Comparison of ENCODE assay signal across 29 mouse cellular contexts in genomic region chr3:27840311-27840710, GRCm38 (mm10). TPM values are rescaled to one million over a fixed set of nuclear protein-coding genes. Genes with fewer than 3 reads are reported as not detected.
DNase-seq lines count a peak whose midpoint lies in the region; ATAC-seq and TF ChIP-seq lines count a peak whose summit lies in the region.
"Had no signal": no experiment of that assay in that cellular context is flagged by ENCODE, and none has a peak within 500 bp of the region (broad histone marks: within the 10 kb centered on the region; RNA-seq: fewer than 3 reads in every experiment).

No protein-coding gene starts in this region.

- DNase-seq in heart, adult 18-20 months: no peak
- DNase-seq in intestine, embryonic 14.5 days (ENCODE audit: low spot score): peak; percentile 50
- DNase-seq in lung, postnatal 0 days (ENCODE audit: low spot score): no peak
- DNase-seq in lung, postnatal 14 days: no peak
- peak; percentile 30 for DNase-seq in yolk sac, embryonic 10.5 days (ENCODE audit: low spot score)
- DNase-seq: cerebellum, adult 11 months; cerebellum, adult 9-11 months; gastrocnemius, adult 2 months; kidney, adult 8-10 months; kidney, postnatal 10 days; left cerebral cortex, postnatal 4 days; liver, embryonic 13.5 days; lung, postnatal 4 days; right cerebral cortex, postnatal 25 days; spleen, adult 18-20 months had no signal

- H3K36me3 ChIP-seq in heart, embryonic 12.5 days: no peaks in the 10 kb centered on the region
- no peaks in the 10 kb centered on the region for H3K36me3 ChIP-seq in intestine, embryonic 14.5 days (ENCODE audit: control insufficient read depth, insufficient read depth, low read length)
- no peaks in the 10 kb centered on the region for H3K36me3 ChIP-seq in intestine, embryonic 16.5 days (ENCODE audit: control insufficient read depth, insufficient read depth, low read length)
- no peaks in the 10 kb centered on the region for H3K36me3 ChIP-seq in lung, postnatal 0 days (ENCODE audit: insufficient read depth, low read length)
- H3K36me3 ChIP-seq in forebrain, embryonic 15.5 days: no peaks in the 10 kb centered on the region
- H3K36me3 ChIP-seq: embryonic facial prominence, embryonic 13.5 days; hindbrain, embryonic 12.5 days; liver, embryonic 13.5 days; midbrain, embryonic 15.5 days; neural tube, embryonic 12.5 days had no signal

- H3K4me2 ChIP-seq in heart, embryonic 12.5 days: peak overlapping the region; percentile 55
- peak overlapping the region; percentile 30 for H3K4me2 ChIP-seq in intestine, embryonic 14.5 days (ENCODE audit: low read length)
- H3K4me2 ChIP-seq in intestine, embryonic 16.5 days (ENCODE audit: low read depth, low read length): no peak overlapping the region
- H3K4me2 ChIP-seq in lung, postnatal 0 days (replicated peaks; ENCODE audit: low read depth, low read length): peak overlapping the region; percentile 14
- no peak overlapping the region for H3K4me2 ChIP-seq in forebrain, embryonic 15.5 days (replicated peaks)
- H3K4me2 ChIP-seq: embryonic facial prominence, embryonic 13.5 days; forebrain, embryonic 13.5 days; hindbrain, embryonic 12.5 days; liver, embryonic 13.5 days; midbrain, embryonic 15.5 days; neural tube, embryonic 12.5 days had no signal

- TF ChIP-seq CTCF in lung, postnatal 0 days (IDR thresholded peaks at IDR 0.05): no peak

- no peak for TF ChIP-seq EP300 in lung, postnatal 0 days (IDR thresholded peaks at IDR 0.05)

- peak overlapping the region; percentile 20; the same call in 1 of the 2 replicates for H3K4me3 ChIP-seq in heart, embryonic 12.5 days
- no peak overlapping the region for H3K4me3 ChIP-seq in intestine, embryonic 14.5 days (ENCODE audit: low read depth, low read length)
- no peak overlapping the region for H3K4me3 ChIP-seq in intestine, embryonic 16.5 days (ENCODE audit: low read length)
- 0 out of 2 replicates have a peak overlapping the region, but pooled peaks have one; percentile 0 for H3K4me3 ChIP-seq in lung, postnatal 0 days (ENCODE audit: low read depth, low read length)
- H3K4me3 ChIP-seq in forebrain, embryonic 15.5 days: no peak overlapping the region
- H3K4me3 ChIP-seq: embryonic facial prominence, embryonic 13.5 days; forebrain, embryonic 13.5 days; gastrocnemius, adult 2 months; hindbrain, embryonic 12.5 days; liver, embryonic 13.5 days; midbrain, embryonic 15.5 days; neural tube, embryonic 12.5 days had no signal

- no peaks in the 10 kb centered on the region for H3K9me3 ChIP-seq in heart, embryonic 12.5 days (replicated peaks)
- H3K9me3 ChIP-seq in intestine, embryonic 14.5 days (ENCODE audit: control insufficient read depth, low read length): no peaks in the 10 kb centered on the region
- no peaks in the 10 kb centered on the region for H3K9me3 ChIP-seq in intestine, embryonic 16.5 days (ENCODE audit: control insufficient read depth, low read length)
- H3K9me3 ChIP-seq in lung, postnatal 0 days (ENCODE audit: low read length): no peaks in the 10 kb centered on the region
- no peaks in the 10 kb centered on the region for H3K9me3 ChIP-seq in forebrain, embryonic 15.5 days
- H3K9me3 ChIP-seq: embryonic facial prominence, embryonic 13.5 days; forebrain, embryonic 13.5 days; hindbrain, embryonic 12.5 days; liver, embryonic 13.5 days; midbrain, embryonic 15.5 days; neural tube, embryonic 12.5 days had no signal

- peaks cover 17% of the 10 kb centered on the region for H3K4me1 ChIP-seq in heart, embryonic 12.5 days (replicated peaks)
- 0 out of 2 replicates have a peak, but pooled peaks cover 5% of the 10 kb centered on the region for H3K4me1 ChIP-seq in intestine, embryonic 14.5 days (replicated peaks; ENCODE audit: control insufficient read depth, insufficient read depth, low read length)
- H3K4me1 ChIP-seq in intestine, embryonic 16.5 days (ENCODE audit: control insufficient read depth, insufficient read depth, low read length): no peaks in the 10 kb centered on the region
- H3K4me1 ChIP-seq in lung, postnatal 0 days (ENCODE audit: insufficient read depth, low read depth, low read length): no peaks in the 10 kb centered on the region
- no peaks in the 10 kb centered on the region for H3K4me1 ChIP-seq in forebrain, embryonic 15.5 days
- H3K4me1 ChIP-seq: embryonic facial prominence, embryonic 13.5 days; forebrain, embryonic 13.5 days; hindbrain, embryonic 12.5 days; liver, embryonic 13.5 days; midbrain, embryonic 15.5 days; neural tube, embryonic 12.5 days had no signal

- peak overlapping the region; percentile 42; the same call in 1 of the 2 replicates for H3K9ac ChIP-seq in heart, embryonic 12.5 days
- H3K9ac ChIP-seq in intestine, embryonic 14.5 days (ENCODE audit: low read length): no peak overlapping the region
- no peak overlapping the region for H3K9ac ChIP-seq in intestine, embryonic 16.5 days (ENCODE audit: low read depth, low read length)
- no peak overlapping the region for H3K9ac ChIP-seq in lung, postnatal 0 days (replicated peaks; ENCODE audit: low read depth)
- H3K9ac ChIP-seq in forebrain, embryonic 15.5 days (replicated peaks): no peak overlapping the region
- H3K9ac ChIP-seq: embryonic facial prominence, embryonic 13.5 days; forebrain, embryonic 13.5 days; hindbrain, embryonic 12.5 days; liver, embryonic 13.5 days; midbrain, embryonic 15.5 days; neural tube, embryonic 12.5 days had no signal

- no peak for ATAC-seq in heart, embryonic 12.5 days (ENCODE audit: insufficient number of reproducible peaks, low FRiP score)
- no peak for ATAC-seq in intestine, embryonic 14.5 days (replicated peaks; ENCODE audit: low FRiP score, low TSS enrichment, low read depth)
- ATAC-seq in intestine, embryonic 16.5 days: no peak
- no peak for ATAC-seq in lung, postnatal 0 days
- ATAC-seq in forebrain, embryonic 15.5 days (replicated peaks): no peak
- ATAC-seq: forebrain, embryonic 13.5 days; midbrain, embryonic 15.5 days; Patski had no signal

- no peak overlapping the region for H3K27ac ChIP-seq in heart, embryonic 12.5 days (ENCODE audit: poor library complexity, severe bottlenecking)
- no peak overlapping the region for H3K27ac ChIP-seq in intestine, embryonic 14.5 days (ENCODE audit: low read depth)
- H3K27ac ChIP-seq in intestine, embryonic 16.5 days (ENCODE audit: low read length): no peak overlapping the region
- no peak overlapping the region for H3K27ac ChIP-seq in lung, postnatal 0 days (ENCODE audit: low read length)
- no peak overlapping the region for H3K27ac ChIP-seq in forebrain, embryonic 15.5 days (replicated peaks)
- H3K27ac ChIP-seq: embryonic facial prominence, embryonic 13.5 days; forebrain, embryonic 13.5 days; gastrocnemius, adult 2 months; hindbrain, embryonic 12.5 days; liver, embryonic 13.5 days; midbrain, embryonic 15.5 days; neural tube, embryonic 12.5 days had no signal

- 24% methylated on average over 9 of the region's 9 CpGs for WGBS in heart, embryonic 12.5 days
- WGBS in intestine, embryonic 14.5 days: 32% methylated on average over 9 of the region's 9 CpGs
- 50% methylated on average over 9 of the region's 9 CpGs for WGBS in intestine, embryonic 16.5 days
- WGBS in lung, postnatal 0 days: 38% methylated on average over 9 of the region's 9 CpGs
- WGBS in forebrain, embryonic 15.5 days: 84% methylated on average over 9 of the region's 9 CpGs

- H3K27me3 ChIP-seq in heart, embryonic 12.5 days (replicated peaks): no peaks in the 10 kb centered on the region
- H3K27me3 ChIP-seq in intestine, embryonic 14.5 days (replicated peaks; ENCODE audit: control insufficient read depth, insufficient read depth, low read length): no peaks in the 10 kb centered on the region
- H3K27me3 ChIP-seq in intestine, embryonic 16.5 days (replicated peaks; ENCODE audit: control insufficient read depth, insufficient read depth, low read length): no peaks in the 10 kb centered on the region
- no peaks in the 10 kb centered on the region for H3K27me3 ChIP-seq in lung, postnatal 0 days (replicated peaks; ENCODE audit: insufficient read depth, low read length)
- no peaks in the 10 kb centered on the region for H3K27me3 ChIP-seq in forebrain, embryonic 15.5 days
- H3K27me3 ChIP-seq: embryonic facial prominence, embryonic 13.5 days; forebrain, embryonic 13.5 days; hindbrain, embryonic 12.5 days; liver, embryonic 13.5 days; midbrain, embryonic 15.5 days; neural tube, embryonic 12.5 days; Patski had no signal

RNA-seq across cellular contexts. Expression of gene Tmem212, which starts 55.9 kb away (rescaled TPM):
- not detected in 2 replicates for polyA plus RNA-seq in heart, embryonic 12.5 days (2016; fragmentation: Nextera tagmentation; extraction: Ambion mirVana)
- total RNA-seq in heart, adult 18-20 months (2021): under 1 TPM in 1 of 2 experiments, not detected in 1; 0.85 TPM
- not detected in 2 replicates for polyA plus RNA-seq in intestine, embryonic 14.5 days (2014; fragmentation: Nextera tagmentation; extraction: Ambion mirVana)
- not detected in 2 replicates for polyA plus RNA-seq in intestine, embryonic 16.5 days (2015; fragmentation: Nextera tagmentation; extraction: Ambion mirVana)
- polyA plus RNA-seq in lung, postnatal 0 days (2015; fragmentation: Nextera tagmentation; extraction: Ambion mirVana): 55.4 and 59.9 TPM in 2 replicates
- not detected in 2 replicates for polyA plus RNA-seq in forebrain, embryonic 15.5 days (2015; fragmentation: Nextera tagmentation; extraction: Ambion mirVana)
- total RNA-seq: adrenal gland, adult 18-20 months; adrenal gland, postnatal 4 days; ES-E14; gastrocnemius, adult 2 months; gastrocnemius, postnatal 4 days had no signal
- polyA plus RNA-seq: embryonic facial prominence, embryonic 13.5 days; forebrain, embryonic 13.5 days; frontal cortex, adult 2 months; hindbrain, embryonic 12.5 days; liver, embryonic 13.5 days; neural tube, embryonic 12.5 days had no signal

Comparison
In these comparisons a context has a peak if more than half of its experiments do, and no peak if none do; other contexts are left out.
1. H3K4me2 ChIP-seq: peak in heart, embryonic 12.5 days (single experiment), intestine, embryonic 14.5 days (single experiment) and lung, postnatal 0 days (single experiment); none in intestine, embryonic 16.5 days (single experiment) and forebrain, embryonic 15.5 days (single experiment).
2. H3K4me3 ChIP-seq: peak in heart, embryonic 12.5 days (single experiment) and lung, postnatal 0 days (single experiment); none in intestine, embryonic 14.5 days (single experiment), intestine, embryonic 16.5 days (single experiment) and forebrain, embryonic 15.5 days (single experiment).
3. DNase-seq: peak in intestine, embryonic 14.5 days (single experiment) and yolk sac, embryonic 10.5 days (single experiment); none in heart, adult 18-20 months (0 of 2), lung, postnatal 0 days (single experiment) and lung, postnatal 14 days (single experiment).
4. RNA of gene Tmem212, which starts 55.9 kb away (polyA plus RNA-seq): 55.4 to 59.9 TPM in lung, postnatal 0 days; not detected in heart, embryonic 12.5 days, not detected in intestine, embryonic 14.5 days, not detected in intestine, embryonic 16.5 days and not detected in forebrain, embryonic 15.5 days; every median in the first group is over 10 times any median in the second.